Mouse (Mus musculus) G1E (cell line): ENCODE results near the gene Nrp1. TPM values are rescaled to one million over a fixed set of nuclear protein-coding genes. Genes with fewer than 3 reads are reported as not detected.

ENCODE experiments used
- ATAC-seq: 2 replicates; pipeline ENCODE4 v1.8.0; 2016; ENCODE audit warnings: mild to moderate bottlenecking; ENCODE audit not compliant: insufficient number of reproducible peaks, poor library complexity, low FRiP score, severe bottlenecking; ENCODE audit errors: extremely low read depth
- DNase-seq: peaks from one replicate; pipeline ENCODE4 v3.0.0; 2012; ENCODE audit warnings: low spot score
- H3K27me3 ChIP-seq: 2 replicates; pipeline ENCODE4 v1.6.1; 2012; ENCODE audit warnings: mild to moderate bottlenecking, low read length, inconsistent platforms; ENCODE audit not compliant: insufficient read depth
- H3K36me3 ChIP-seq: replicated peaks from 2 replicates; pipeline ENCODE3; 2012; ENCODE audit warnings: mild to moderate bottlenecking, inconsistent platforms
- H3K4me1 ChIP-seq: 2 replicates; pipeline ENCODE4 v1.6.1; 2012; ENCODE audit warnings: low read depth, low read length, inconsistent platforms, mixed read lengths; ENCODE audit not compliant: insufficient read depth
- H3K4me3 ChIP-seq: 2 replicates; pipeline ENCODE4 v1.5.1; 2012; ENCODE audit warnings: low read depth, mild to moderate bottlenecking, inconsistent platforms, low read length, moderate library complexity, mixed read lengths
- H3K9me3 ChIP-seq: replicated peaks from 2 replicates; pipeline ENCODE4 v1.6.1; 2012; ENCODE audit warnings: inconsistent platforms
- CTCF ChIP-seq: IDR thresholded peaks from 2 replicates; pipeline ENCODE4 v1.5.1; 2012; ENCODE audit warnings: low read depth, low read length, inconsistent platforms, mixed read lengths
- GATA1 ChIP-seq: IDR thresholded peaks from 2 replicates; pipeline ENCODE4 v1.6.1; 2012; ENCODE audit warnings: borderline replicate concordance, low read length, inconsistent platforms, mixed read lengths
- GATA2 ChIP-seq: IDR thresholded peaks from 2 replicates; pipeline ENCODE4 v1.6.1; 2012; ENCODE audit warnings: low read depth, low read length, inconsistent platforms, borderline replicate concordance
- POLR2AphosphoS5 ChIP-seq: IDR thresholded peaks from 2 replicates; pipeline ENCODE4 v1.6.1; 2012; ENCODE audit warnings: low read depth, low read length, inconsistent platforms; ENCODE audit not compliant: insufficient replicate concordance
- TAL1 ChIP-seq: conservative IDR thresholded peaks from 2 replicates; pipeline ENCODE4 v1.6.1; 2012; ENCODE audit warnings: low read depth, low read length, inconsistent platforms, mixed read lengths
- polyA plus RNA-seq: library from polyadenylated mRNA; stranded (reverse); fragments of >175 nt; gene quantifications from 2 replicates; pipeline ENCODE4 v1.2.3, GENCODE M21; 2012
- total RNA-seq, 2 experiments: library from RNA; stranded (forward) in 1 of 2; stranded (reverse) in 1 of 2; fragments of 200-1000 nt in 1 of 2; fragments of >200 nt in 1 of 2; fragmentation: Nextera tagmentation in 1 of 2; gene quantifications; 2 replicates each; pipeline ENCODE4 v1.2.3; 2014 to 2017

The Nrp1 gene
- total and polyA plus RNA-seq, 3 experiments, result 0.38 TPM; not detected in 2

- H3K4me1 ChIP-seq, result no peaks in the 10 kb centered on the region
- ATAC-seq (no peak), DNase-seq (no peak)
- H3K9me3 ChIP-seq, result no peaks in the 10 kb centered on the region
- no peaks in the 10 kb centered on the region for H3K36me3 ChIP-seq
- peaks cover 6% of the 10 kb centered on the region; the same call in 1 of the 2 replicates for H3K27me3 ChIP-seq
- H3K4me3 ChIP-seq, result no peak overlapping the region
- TF ChIP-seq TAL1, result no peak
- TF ChIP-seq GATA2, result no peak
- no peak for TF ChIP-seq POLR2AphosphoS5
- TF ChIP-seq CTCF, result no peak
- no peak for TF ChIP-seq GATA1
These were observed 1.4 kb upstream of the Nrp1 start for GRCm38 (mm10) chr8:128356796-128357539.

DNA sequence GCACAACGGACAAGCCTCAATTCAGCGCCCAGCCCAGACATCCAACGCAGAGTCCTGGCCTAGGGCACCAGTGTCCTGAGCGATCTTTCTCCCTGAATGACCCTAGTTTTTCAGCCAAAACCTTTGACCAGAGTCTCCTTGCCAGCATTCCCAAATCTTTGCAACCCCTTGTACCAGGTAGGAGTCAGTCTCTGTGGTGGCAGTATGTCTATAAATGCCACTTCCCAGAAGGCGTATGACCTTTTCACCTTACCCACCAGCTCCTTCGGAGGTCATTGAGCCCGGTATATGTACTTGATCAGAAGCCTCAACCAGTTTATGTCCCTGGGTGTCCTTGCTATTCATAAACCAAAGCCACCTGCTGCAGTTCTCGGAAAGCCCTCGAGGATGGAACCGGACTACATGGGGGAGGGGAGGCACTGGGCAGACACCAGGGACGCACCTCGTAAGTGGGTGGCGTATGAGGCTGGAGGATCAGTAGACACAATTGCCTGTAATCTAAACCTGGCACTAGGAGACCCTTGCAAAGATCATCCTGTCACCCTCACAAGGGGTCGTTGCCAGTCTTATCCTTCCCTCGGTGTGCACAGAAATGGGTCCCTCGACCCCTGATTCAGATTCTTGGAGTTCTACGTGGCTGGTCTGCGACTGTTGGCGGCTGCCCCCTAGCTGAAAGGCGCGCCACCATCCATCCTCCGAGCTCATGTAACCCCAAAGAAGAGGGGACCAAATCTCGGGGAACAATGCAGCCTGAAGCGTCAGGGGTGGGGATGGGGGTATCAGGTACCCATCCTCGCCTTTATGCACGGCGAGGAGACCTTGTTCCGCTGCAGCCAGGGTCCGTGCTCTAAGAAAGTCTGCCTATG, 631 bp upstream of the Nrp1 start:
- TF ChIP-seq CTCF (no peak), GATA2 (no peak), TAL1 (no peak), POLR2AphosphoS5 (no peak), GATA1 (no peak)
- Histone ChIP-seq H3K27me3 (peaks cover 6% of the 10 kb centered on the region; the same call in 1 of the 2 replicates), H3K9me3 (no peaks in the 10 kb centered on the region), H3K36me3 (no peaks in the 10 kb centered on the region), H3K4me3 (no peak overlapping the region), H3K4me1 (no peaks in the 10 kb centered on the region)
- no peak for ATAC-seq
- no peak for DNase-seq

- DNase-seq (no peak), ATAC-seq (no peak)
- peaks cover 6% of the 10 kb centered on the region; the same call in 1 of the 2 replicates for H3K27me3 ChIP-seq
- H3K4me1 ChIP-seq, result no peaks in the 10 kb centered on the region
- no peaks in the 10 kb centered on the region for H3K36me3 ChIP-seq
- H3K4me3 ChIP-seq, result no peak overlapping the region
- H3K9me3 ChIP-seq, result no peaks in the 10 kb centered on the region
- TF ChIP-seq POLR2AphosphoS5, result no peak
- TF ChIP-seq CTCF, result no peak
- TF ChIP-seq GATA1, result no peak
- no peak for TF ChIP-seq GATA2
- TF ChIP-seq TAL1, result no peak
These were observed 534 bp downstream of the Nrp1 start for GRCm38 (mm10) chr8:128358756-128359520.

GRCm38 (mm10) chr8:128359521-128360318, 1.3 kb downstream of the Nrp1 start:
- Histone ChIP-seq H3K36me3 (no peaks in the 10 kb centered on the region), H3K27me3 (peaks cover 6% of the 10 kb centered on the region; the same call in 1 of the 2 replicates), H3K9me3 (no peaks in the 10 kb centered on the region), H3K4me1 (no peaks in the 10 kb centered on the region), H3K4me3 (no peak overlapping the region)
- ATAC-seq, result no peak
- TF ChIP-seq CTCF (no peak), GATA2 (no peak), POLR2AphosphoS5 (no peak), GATA1 (no peak), TAL1 (no peak)
- DNase-seq, result no peak

GRCm38 (mm10) chr8:128361343-128361870, 3.0 kb downstream of the Nrp1 start:
- Histone ChIP-seq H3K27me3 (peaks cover 6% of the 10 kb centered on the region; the same call in 1 of the 2 replicates), H3K9me3 (no peaks in the 10 kb centered on the region), H3K36me3 (no peaks in the 10 kb centered on the region), H3K4me1 (no peaks in the 10 kb centered on the region), H3K4me3 (no peak overlapping the region)
- no peak for TF ChIP-seq POLR2AphosphoS5
- TF ChIP-seq GATA2, result no peak
- no peak for ATAC-seq
- DNase-seq, result no peak
